Mouse (Mus musculus): Measurements from ENCODE around the gene Galnt2. TPM values are rescaled to one million over a fixed set of nuclear protein-coding genes. Genes with fewer than 3 reads are reported as not detected.

Galnt2 gene
- polyA plus RNA-seq, 1 experiment from 2014 or later, result 54.3 TPM

DNA sequence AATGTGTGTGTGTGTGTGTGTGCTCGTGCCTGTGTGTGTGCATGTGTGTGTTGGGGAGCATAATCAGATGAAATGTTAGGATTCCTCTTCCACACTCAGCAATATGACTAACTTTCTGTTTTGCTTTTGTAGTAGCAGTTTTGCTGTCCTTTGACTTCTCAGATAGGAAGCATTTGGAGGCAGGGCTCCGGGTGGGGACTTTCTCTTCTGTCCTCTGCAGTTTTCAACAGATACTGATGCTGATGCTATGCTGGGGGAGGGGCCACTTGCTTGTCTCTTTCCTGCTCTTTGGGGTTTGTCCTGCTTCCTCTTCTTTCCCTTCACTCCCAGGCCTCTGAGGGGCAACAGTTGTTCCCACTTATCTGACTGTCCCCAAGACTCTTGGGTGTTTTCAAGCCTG lies 1.3 kb upstream of the Galnt2 start:
- Histone ChIP-seq H3K27ac (ENCODE audit: low read length) (no peak overlapping the region), H3K36me3 (ENCODE audit: insufficient read depth, low read length) (no peaks in the 10 kb centered on the region), H3K4me2 (replicated peaks; ENCODE audit: low read depth, low read length) (no peak overlapping the region), H3K9ac (replicated peaks; ENCODE audit: low read depth) (no peak overlapping the region), H3K4me3 (ENCODE audit: low read depth, low read length) (no peak overlapping the region), H3K27me3 (replicated peaks; ENCODE audit: insufficient read depth, low read length) (no peaks in the 10 kb centered on the region), H3K4me1 (ENCODE audit: insufficient read depth, low read depth, low read length) (peaks cover 10% of the 10 kb centered on the region; the same call in 1 of the 2 replicates), H3K9me3 (ENCODE audit: low read length) (no peaks in the 10 kb centered on the region)
- ATAC-seq (no peak), DNase-seq (ENCODE audit: low spot score) (no peak)
- 54% methylated on average over 2 of the region's 2 CpGs for WGBS
- no peak for TF ChIP-seq EP300 (IDR thresholded peaks at IDR 0.05)
- no peak for TF ChIP-seq CTCF (IDR thresholded peaks at IDR 0.05)

DNA sequence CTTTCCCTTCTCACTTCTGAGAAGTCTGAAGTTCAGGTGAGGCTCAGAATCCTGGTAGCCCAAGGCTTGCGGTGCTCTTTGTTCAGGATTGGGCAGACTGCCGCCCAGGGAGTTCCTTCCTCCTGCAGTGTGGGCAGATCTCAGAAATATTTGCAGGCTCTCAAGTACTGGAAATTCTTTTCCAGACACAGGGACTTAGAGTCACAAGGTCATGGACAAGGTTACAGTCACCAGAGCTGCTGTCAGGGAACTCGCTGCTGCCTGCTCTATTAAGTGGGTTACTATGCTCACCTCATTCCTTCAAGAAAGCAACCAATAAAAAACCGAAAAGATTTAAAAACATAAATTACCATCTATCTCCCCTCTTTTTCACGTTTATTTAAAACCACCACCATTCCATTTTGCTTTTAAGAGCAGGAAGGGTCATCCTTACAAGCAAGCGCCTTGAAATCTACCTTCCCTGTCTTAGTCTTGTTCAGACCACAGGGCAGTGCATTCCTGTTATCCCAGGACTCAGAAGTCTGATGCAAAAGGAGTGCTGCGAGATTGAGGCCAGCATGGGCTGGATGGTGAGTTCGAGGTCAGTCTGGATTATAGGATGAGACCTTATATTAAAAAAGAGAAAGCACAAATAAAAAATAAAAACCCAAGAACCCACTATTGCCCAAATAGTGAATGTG lies 555 bp upstream of the Galnt2 start:
- whole genome bisulfite sequencing, result 44% methylated on average over 8 of the region's 8 CpGs
- no peak overlapping the region for H3K27ac ChIP-seq (ENCODE audit: low read length)
- no peak for TF ChIP-seq EP300 (IDR thresholded peaks at IDR 0.05)
- TF ChIP-seq CTCF (IDR thresholded peaks at IDR 0.05), result no peak
- no peaks in the 10 kb centered on the region for H3K36me3 ChIP-seq (ENCODE audit: insufficient read depth, low read length)
- H3K27me3 ChIP-seq (replicated peaks; ENCODE audit: insufficient read depth, low read length), result no peaks in the 10 kb centered on the region
- DNase-seq (ENCODE audit: low spot score), result peak; percentile 13
- no peak overlapping the region for H3K9ac ChIP-seq (replicated peaks; ENCODE audit: low read depth)
- H3K4me2 ChIP-seq (replicated peaks; ENCODE audit: low read depth, low read length), result peak overlapping the region; percentile 97
- peaks cover 10% of the 10 kb centered on the region; the same call in 1 of the 2 replicates for H3K4me1 ChIP-seq (ENCODE audit: insufficient read depth, low read depth, low read length)
- H3K4me3 ChIP-seq (ENCODE audit: low read depth, low read length), result peak overlapping the region; percentile 75
- ATAC-seq, result peak; percentile 7; the same call in 1 of the 2 replicates
- H3K9me3 ChIP-seq (ENCODE audit: low read length), result no peaks in the 10 kb centered on the region

DNA sequence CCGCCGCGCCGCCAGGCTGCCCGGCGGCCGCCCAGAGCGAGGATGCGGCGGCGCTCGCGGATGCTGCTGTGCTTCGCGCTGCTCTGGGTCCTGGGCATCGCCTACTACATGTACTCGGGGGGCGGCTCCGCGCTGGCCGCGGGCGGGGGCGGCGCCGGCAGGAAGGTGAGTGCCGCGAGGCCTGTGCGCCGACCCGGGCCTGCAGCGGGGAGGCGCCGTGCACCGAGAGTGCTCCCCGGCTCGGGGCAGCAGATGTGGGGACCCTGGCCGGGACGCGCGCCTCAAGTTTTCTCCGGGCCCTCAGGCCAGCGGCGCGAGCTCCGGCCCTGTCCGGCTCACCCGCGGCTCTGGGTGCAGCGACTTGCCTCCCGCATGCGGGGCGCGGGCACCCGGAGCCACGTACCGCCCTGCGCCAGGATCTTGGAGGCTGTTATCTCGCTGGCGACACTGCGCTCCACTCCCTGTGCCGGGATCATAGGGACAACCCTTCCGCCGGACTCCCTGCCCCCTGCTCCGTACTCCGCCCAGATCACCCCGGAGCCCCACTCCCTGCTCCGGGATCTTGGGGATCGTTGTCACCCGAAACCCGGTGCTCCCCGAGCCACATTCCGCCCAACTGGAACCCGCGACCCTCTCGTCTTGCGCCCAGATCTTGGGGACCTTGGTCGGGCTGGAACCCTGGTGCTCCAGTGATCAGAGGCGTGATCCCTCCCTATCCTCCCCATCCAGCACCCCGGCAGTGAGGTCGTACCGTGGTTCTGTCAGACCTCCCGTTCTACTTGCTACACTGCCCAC lies 491 bp downstream of the Galnt2 start:
- H3K27ac ChIP-seq (ENCODE audit: low read length), result peak overlapping the region; percentile 81
- peak overlapping the region; percentile 75 for H3K4me3 ChIP-seq (ENCODE audit: low read depth, low read length)
- H3K36me3 ChIP-seq (ENCODE audit: insufficient read depth, low read length), result no peaks in the 10 kb centered on the region
- H3K4me2 ChIP-seq (replicated peaks; ENCODE audit: low read depth, low read length), result peak overlapping the region; percentile 97
- TF ChIP-seq EP300 (IDR thresholded peaks at IDR 0.05), result no peak
- TF ChIP-seq CTCF (IDR thresholded peaks at IDR 0.05), result no peak; the same call in 1 of the 2 replicates
- ATAC-seq (peak; percentile 80), DNase-seq (ENCODE audit: low spot score) (peak; percentile 41)
- no peaks in the 10 kb centered on the region for H3K27me3 ChIP-seq (replicated peaks; ENCODE audit: insufficient read depth, low read length)
- no peaks in the 10 kb centered on the region for H3K9me3 ChIP-seq (ENCODE audit: low read length)
- peak overlapping the region; percentile 68 for H3K9ac ChIP-seq (replicated peaks; ENCODE audit: low read depth)
- H3K4me1 ChIP-seq (ENCODE audit: insufficient read depth, low read depth, low read length), result peaks cover 10% of the 10 kb centered on the region; the same call in 1 of the 2 replicates
- under 1% methylated on average over 51 of the region's 83 CpGs for WGBS

DNA sequence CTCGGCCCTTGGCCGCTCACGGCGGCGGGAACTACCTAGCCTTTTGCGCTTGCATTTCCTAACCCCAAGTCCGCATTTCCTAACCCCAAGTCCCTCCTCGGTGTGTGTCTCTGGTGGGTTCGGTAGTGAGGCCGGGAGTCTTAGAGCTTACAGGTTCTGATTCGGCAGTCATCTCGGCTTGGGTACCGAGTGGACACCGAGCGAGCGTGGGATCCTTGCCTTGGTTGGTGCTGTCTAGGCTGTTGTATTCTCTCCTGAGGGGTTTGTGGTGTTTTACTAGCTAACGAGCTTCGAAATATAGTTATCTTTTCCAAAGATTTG lies 1.0 kb downstream of the Galnt2 start:
- DNase-seq (ENCODE audit: low spot score), result peak; percentile 33
- Histone ChIP-seq H3K27me3 (replicated peaks; ENCODE audit: insufficient read depth, low read length) (no peaks in the 10 kb centered on the region), H3K36me3 (ENCODE audit: insufficient read depth, low read length) (no peaks in the 10 kb centered on the region), H3K27ac (ENCODE audit: low read length) (peak overlapping the region; percentile 81), H3K4me2 (replicated peaks; ENCODE audit: low read depth, low read length) (peak overlapping the region; percentile 97), H3K9me3 (ENCODE audit: low read length) (no peaks in the 10 kb centered on the region), H3K4me3 (ENCODE audit: low read depth, low read length) (peak overlapping the region; percentile 75), H3K4me1 (ENCODE audit: insufficient read depth, low read depth, low read length) (peaks cover 10% of the 10 kb centered on the region; the same call in 1 of the 2 replicates), H3K9ac (replicated peaks; ENCODE audit: low read depth) (peak overlapping the region; percentile 68)
- ATAC-seq, result no peak
- 9% methylated on average over 18 of the region's 18 CpGs for WGBS
- no peak for TF ChIP-seq CTCF (IDR thresholded peaks at IDR 0.05)
- TF ChIP-seq EP300 (IDR thresholded peaks at IDR 0.05), result no peak

DNA sequence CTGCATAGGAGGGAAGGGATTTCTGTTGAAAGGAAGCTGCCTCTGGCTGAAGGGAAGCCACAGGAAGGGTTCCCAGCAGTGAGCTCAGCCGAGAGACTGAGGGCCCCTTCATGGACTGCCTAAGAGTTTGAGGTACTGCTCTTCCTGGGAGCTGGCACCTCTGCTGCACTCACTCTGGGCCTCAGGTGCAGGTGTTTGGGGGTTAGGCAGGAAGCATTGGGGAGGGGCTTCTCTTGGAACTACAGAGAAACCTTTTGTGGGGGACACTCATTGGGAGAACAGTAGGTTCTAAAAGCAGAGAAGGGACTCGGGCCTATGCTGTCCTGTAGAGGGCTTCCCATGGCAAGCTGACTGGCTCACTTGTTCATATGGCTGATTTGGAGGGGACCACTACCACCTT lies 3.3 kb downstream of the Galnt2 start:
- H3K4me2 ChIP-seq (replicated peaks; ENCODE audit: low read depth, low read length), result no peak overlapping the region
- no peak overlapping the region for H3K9ac ChIP-seq (replicated peaks; ENCODE audit: low read depth)
- H3K27me3 ChIP-seq (replicated peaks; ENCODE audit: insufficient read depth, low read length), result no peaks in the 10 kb centered on the region
- no peak overlapping the region for H3K27ac ChIP-seq (ENCODE audit: low read length)
- WGBS, result 64% methylated on average over 2 of the region's 2 CpGs
- no peak for ATAC-seq
- no peaks in the 10 kb centered on the region for H3K36me3 ChIP-seq (ENCODE audit: insufficient read depth, low read length)
- TF ChIP-seq CTCF (IDR thresholded peaks at IDR 0.05) (no peak), EP300 (IDR thresholded peaks at IDR 0.05) (no peak)
- DNase-seq (ENCODE audit: low spot score), result no peak
- no peaks in the 10 kb centered on the region for H3K9me3 ChIP-seq (ENCODE audit: low read length)
- H3K4me1 ChIP-seq (ENCODE audit: insufficient read depth, low read depth, low read length), result peaks cover 10% of the 10 kb centered on the region; the same call in 1 of the 2 replicates
- H3K4me3 ChIP-seq (ENCODE audit: low read depth, low read length), result no peak overlapping the region

DNA sequence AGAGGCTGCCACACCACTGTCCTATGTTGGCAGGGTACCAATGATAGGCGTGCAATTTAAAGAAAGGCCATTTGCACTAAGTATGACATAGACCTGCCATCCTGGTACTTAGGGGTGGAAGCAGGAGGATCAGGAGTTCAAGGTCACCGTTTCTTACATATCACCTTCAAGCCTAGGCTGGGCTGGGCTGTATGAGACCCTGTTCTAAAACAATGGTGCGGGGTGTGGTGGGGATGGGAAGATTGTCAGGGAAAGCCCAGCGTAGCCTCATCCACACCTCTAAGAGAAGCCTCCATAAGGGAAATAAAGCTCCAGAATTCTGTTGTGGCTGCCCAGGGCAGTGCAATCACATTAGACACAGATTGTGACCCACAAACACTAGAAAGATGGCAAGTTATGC lies 4.3 kb downstream of the Galnt2 start:
- H3K36me3 ChIP-seq (ENCODE audit: insufficient read depth, low read length), result no peaks in the 10 kb centered on the region
- TF ChIP-seq CTCF (IDR thresholded peaks at IDR 0.05), result no peak
- no peak for TF ChIP-seq EP300 (IDR thresholded peaks at IDR 0.05)
- DNase-seq (ENCODE audit: low spot score), result no peak
- no peak overlapping the region for H3K9ac ChIP-seq (replicated peaks; ENCODE audit: low read depth)
- no peak overlapping the region for H3K27ac ChIP-seq (ENCODE audit: low read length)
- no peaks in the 10 kb centered on the region for H3K27me3 ChIP-seq (replicated peaks; ENCODE audit: insufficient read depth, low read length)
- peaks cover 10% of the 10 kb centered on the region; the same call in 1 of the 2 replicates for H3K4me1 ChIP-seq (ENCODE audit: insufficient read depth, low read depth, low read length)
- no peaks in the 10 kb centered on the region for H3K9me3 ChIP-seq (ENCODE audit: low read length)
- no peak overlapping the region for H3K4me2 ChIP-seq (replicated peaks; ENCODE audit: low read depth, low read length)
- no peak overlapping the region for H3K4me3 ChIP-seq (ENCODE audit: low read depth, low read length)
- 90% methylated on average over 4 of the region's 4 CpGs for WGBS
- no peak for ATAC-seq
